Mouse (Mus musculus) CH12.LX (cell line): ENCODE data around the gene Mfrp. TPM values are rescaled to one million over a fixed set of nuclear protein-coding genes. Genes with fewer than 3 reads are reported as not detected.

Source experiments
- DNase-seq: peaks from one replicate; pipeline ENCODE4 v3.0.0-alpha.2; 2013; ENCODE audit errors: extremely low read depth
- H3K27ac ChIP-seq: 2 replicates; pipeline ENCODE4 v1.5.1; 2012; ENCODE audit warnings: low read depth, mild to moderate bottlenecking, control low read depth, moderate library complexity; ENCODE audit not compliant: insufficient read depth
- H3K27me3 ChIP-seq: replicated peaks from 2 replicates; pipeline ENCODE3; 2012; ENCODE audit warnings: inconsistent platforms
- H3K36me3 ChIP-seq, 2 experiments: replicated peaks in 1 of 2; 2 replicates each; pipeline versions ENCODE3 to v1.6.1; 2012; ENCODE audit warnings: inconsistent platforms in 1 of 2, low read length in 1 of 2, mild to moderate bottlenecking in 1 of 2, mixed read lengths in 1 of 2, moderate library complexity in 1 of 2; ENCODE audit not compliant: control insufficient read depth in 1 of 2, insufficient read depth in 1 of 2
- H3K4me1 ChIP-seq, 2 experiments: 2 replicates each; pipeline ENCODE4 v1.6.1; 2012; ENCODE audit warnings: inconsistent platforms in 1 of 2, moderate library complexity in 1 of 2; ENCODE audit not compliant: insufficient read depth in 2 of 2, control insufficient read depth in 1 of 2
- H3K4me2 ChIP-seq: 2 replicates; pipeline ENCODE4 v1.6.1; 2012; ENCODE audit warnings: low read depth, mild to moderate bottlenecking, control low read depth; ENCODE audit not compliant: poor library complexity, insufficient read depth, severe bottlenecking
- H3K4me3 ChIP-seq, 3 experiments: fragments of 150-350 bp in 1 of 3; sonication (generic) in 1 of 3; replicated peaks in 1 of 3; 2 replicates each; pipeline versions ENCODE3 to v1.5.1; 2011 to 2012; ENCODE audit warnings: low read depth in 2 of 3, low read length in 2 of 3, mild to moderate bottlenecking in 2 of 3, moderate library complexity in 2 of 3, control low read depth in 1 of 3, improper control_type of control experiment in 1 of 3, inconsistent platforms in 1 of 3, mixed read lengths in 1 of 3; ENCODE audit not compliant: poor library complexity in 1 of 3
- H3K79me2 ChIP-seq: replicated peaks from 2 replicates; pipeline ENCODE4 v1.6.1; 2012; ENCODE audit warnings: mild to moderate bottlenecking, moderate library complexity; ENCODE audit not compliant: control insufficient read depth, poor library complexity, insufficient read depth, severe bottlenecking; ENCODE audit errors: extremely low read depth
- H3K9ac ChIP-seq: 2 replicates; pipeline ENCODE4 v1.6.1; 2012; ENCODE audit warnings: low read depth, mild to moderate bottlenecking, control low read depth, moderate library complexity; ENCODE audit not compliant: insufficient read depth
- H3K9me3 ChIP-seq: replicated peaks from 2 replicates; pipeline ENCODE3; 2012; ENCODE audit warnings: low read length, inconsistent platforms, mixed read lengths
- CTCF ChIP-seq, 2 experiments: IDR thresholded peaks in 1 of 2; conservative IDR thresholded peaks in 1 of 2; 2 replicates each; pipeline ENCODE4 v1.5.1; 2011 to 2012; ENCODE audit warnings: low read depth in 2 of 2, low read length in 2 of 2, improper control_type of control experiment in 1 of 2, inconsistent platforms in 1 of 2, mild to moderate bottlenecking in 1 of 2, moderate library complexity in 1 of 2
- E2F4 ChIP-seq: IDR thresholded peaks from 2 replicates; pipeline ENCODE4 v1.6.1; 2011; ENCODE audit warnings: low read depth, low read length, improper control_type of control experiment; ENCODE audit not compliant: insufficient replicate concordance
- EP300 ChIP-seq: IDR thresholded peaks from 2 replicates; pipeline ENCODE4 v1.6.1; 2011; ENCODE audit warnings: low read length, improper control_type of control experiment
- ETS1 ChIP-seq: conservative IDR thresholded peaks from 2 replicates; pipeline ENCODE4 v1.6.1; 2012; ENCODE audit warnings: low read depth, mild to moderate bottlenecking, inconsistent platforms, low read length, improper control_type of control experiment, moderate library complexity
- GABPA ChIP-seq: IDR thresholded peaks from 2 replicates; pipeline ENCODE4 v1.6.1; 2012; ENCODE audit warnings: low read depth, low read length, improper control_type of control experiment, inconsistent platforms; ENCODE audit not compliant: insufficient replicate concordance
- HCFC1 ChIP-seq: IDR thresholded peaks from 2 replicates; pipeline ENCODE4 v1.6.1; 2012; ENCODE audit warnings: low read depth, mild to moderate bottlenecking, inconsistent platforms, low read length, improper control_type of control experiment
- IRF4 ChIP-seq: IDR thresholded peaks from 2 replicates; pipeline ENCODE4 v1.6.1; 2014; ENCODE audit warnings: low read depth, mild to moderate bottlenecking, inconsistent platforms, low read length, improper control_type of control experiment
- MAFK ChIP-seq: IDR thresholded peaks from 2 replicates; pipeline ENCODE4 v1.6.1; 2011; ENCODE audit warnings: low read length, improper control_type of control experiment; ENCODE audit not compliant: insufficient replicate concordance
- MAZ ChIP-seq: IDR thresholded peaks from 2 replicates; pipeline ENCODE4 v1.6.1; 2012; ENCODE audit warnings: low read depth, mild to moderate bottlenecking, inconsistent platforms, low read length, improper control_type of control experiment, moderate library complexity
- MEF2A ChIP-seq: IDR thresholded peaks from 2 replicates; pipeline ENCODE4 v1.6.1; 2014; ENCODE audit warnings: low read depth, mild to moderate bottlenecking, inconsistent platforms, low read length, improper control_type of control experiment, borderline replicate concordance
- MXI1 ChIP-seq: IDR thresholded peaks from 2 replicates; pipeline ENCODE4 v1.6.1; 2011; ENCODE audit warnings: mild to moderate bottlenecking, low read depth, low read length, improper control_type of control experiment
- MYC ChIP-seq: IDR thresholded peaks from 2 replicates; pipeline ENCODE4 v1.6.1; 2011; ENCODE audit warnings: low read depth, mild to moderate bottlenecking, improper control_type of control experiment, low read length
- NELFE ChIP-seq: IDR thresholded peaks from 2 replicates; pipeline ENCODE4 v1.6.1; 2011; ENCODE audit warnings: low read depth, low read length, improper control_type of control experiment
- NRF1 ChIP-seq: IDR thresholded peaks from 2 replicates; pipeline ENCODE4 v1.6.1; 2014; ENCODE audit warnings: low read depth, mild to moderate bottlenecking, inconsistent platforms, low read length, improper control_type of control experiment, moderate library complexity
- PAX5 ChIP-seq: IDR thresholded peaks from 2 replicates; pipeline ENCODE4 v1.6.1; 2012; ENCODE audit warnings: low read length, inconsistent platforms, mixed read lengths
- POLR2A ChIP-seq: IDR thresholded peaks from 2 replicates; pipeline ENCODE4 v1.6.1; 2011; ENCODE audit warnings: low read depth, mild to moderate bottlenecking, improper control_type of control experiment, low read length
- POLR2AphosphoS2 ChIP-seq: IDR thresholded peaks from 2 replicates; pipeline ENCODE4 v1.6.1; 2011; ENCODE audit warnings: low read depth, low read length, improper control_type of control experiment
- RAD21 ChIP-seq: IDR thresholded peaks from 2 replicates; pipeline ENCODE4 v1.6.1; 2011; ENCODE audit warnings: low read depth, mild to moderate bottlenecking, low read length, improper control_type of control experiment, moderate library complexity
- RCOR1 ChIP-seq: conservative IDR thresholded peaks from 2 replicates; pipeline ENCODE4 v1.6.1; 2012; ENCODE audit warnings: low read depth, mild to moderate bottlenecking, inconsistent platforms, low read length, improper control_type of control experiment
- SIN3A ChIP-seq: IDR thresholded peaks from 2 replicates; pipeline ENCODE4 v1.6.1; 2012; ENCODE audit warnings: low read length, improper control_type of control experiment, inconsistent platforms
- SMC3 ChIP-seq: IDR thresholded peaks from 2 replicates; pipeline ENCODE4 v1.6.1; 2011; ENCODE audit warnings: low read depth, low read length, improper control_type of control experiment
- TBP ChIP-seq: conservative IDR thresholded peaks from 2 replicates; pipeline ENCODE4 v1.6.1; 2011; ENCODE audit warnings: low read depth, low read length, improper control_type of control experiment
- TCF12 ChIP-seq: IDR thresholded peaks from 2 replicates; pipeline ENCODE4 v1.6.1; 2014; ENCODE audit warnings: low read depth, mild to moderate bottlenecking, inconsistent platforms, low read length, improper control_type of control experiment
- UBTF ChIP-seq: IDR thresholded peaks from 2 replicates; pipeline ENCODE4 v1.6.1; 2012; ENCODE audit warnings: low read depth, mild to moderate bottlenecking, inconsistent platforms, low read length, improper control_type of control experiment, moderate library complexity
- USF2 ChIP-seq: conservative IDR thresholded peaks from 2 replicates; pipeline ENCODE4 v1.6.1; 2011; ENCODE audit warnings: low read depth, low read length, improper control_type of control experiment
- ZC3H11A ChIP-seq: IDR thresholded peaks from 2 replicates; pipeline ENCODE4 v1.6.1; 2012; ENCODE audit warnings: low read depth, mild to moderate bottlenecking, inconsistent platforms, low read length, improper control_type of control experiment
- ZKSCAN1 ChIP-seq: IDR thresholded peaks from 2 replicates; pipeline ENCODE4 v1.6.1; 2012; ENCODE audit warnings: low read depth, inconsistent platforms, low read length, improper control_type of control experiment, borderline replicate concordance
- ZMIZ1 ChIP-seq: IDR thresholded peaks from 2 replicates; pipeline ENCODE4 v1.6.1; 2012; ENCODE audit warnings: low read depth, mild to moderate bottlenecking, inconsistent platforms, low read length, improper control_type of control experiment
- ZNF384 ChIP-seq: IDR thresholded peaks from 2 replicates; pipeline ENCODE4 v1.6.1; 2012; ENCODE audit warnings: low read depth, low read length, improper control_type of control experiment, inconsistent platforms
- dilution Hi-C: fragments of 300-500 bp; cut with MboI; formaldehyde crosslinking; loops from 2 replicates; pipeline ENCODE4 v1.14.3; 2020; ENCODE audit warnings: low sequenced_read_pairs; ENCODE audit not compliant: extremely low pct_unique_long_range_greater_than_20kb, extremely low pct_ligation_motif_present
- in situ Hi-C: fragments of 300-500 bp; cut with MboI; formaldehyde crosslinking; loops from 3 replicates; pipeline ENCODE4 v1.14.3; 2019; ENCODE audit warnings: low sequenced_read_pairs, low pct_ligation_motif_present, low pct_unique_long_range_greater_than_20kb, mixed read lengths
- polyA plus RNA-seq: library from polyadenylated mRNA; unstranded; fragments of >175 nt; gene quantifications from 2 replicates; pipeline ENCODE4 v1.2.1, GENCODE M21; 2012; ENCODE audit warnings: low read depth; ENCODE audit not compliant: insufficient read length
- total RNA-seq, 2 experiments: library from RNA; depleted of rRNA; stranded (reverse); fragments of 300-350 nt in 1 of 2; fragments of >200 nt in 1 of 2; gene quantifications; 2 replicates each; pipeline ENCODE4 v1.2.3; 2012 to 2014

Gene Mfrp
- total and polyA plus RNA-seq, 3 experiments: not detected

- peaks cover 0 to 7% of the 10 kb centered on the region in 2 experiments for H3K36me3 ChIP-seq
- H3K4me3 ChIP-seq: no peak overlapping the region
- TF ChIP-seq TCF12: no peak
- no peak for TF ChIP-seq SMC3
- TF ChIP-seq ETS1: no peak
- TF ChIP-seq E2F4: no peak
- no peak for TF ChIP-seq CTCF (conservative IDR thresholded peaks at IDR 0.05 in 1 of 2, IDR thresholded peaks at IDR 0.05 in 1 of 2; ENCODE audit: low read depth in 2 of 2, low read length in 2 of 2)
- no peak for TF ChIP-seq MAFK
- TF ChIP-seq ZMIZ1: no peak
- no peak for TF ChIP-seq RCOR1
- no peak for TF ChIP-seq USF2
- TF ChIP-seq PAX5: no peak
- no peak for TF ChIP-seq IRF4
- TF ChIP-seq ZKSCAN1: no peak
- TF ChIP-seq NELFE: no peak
- no peak for TF ChIP-seq EP300
- TF ChIP-seq POLR2AphosphoS2: no peak
- no peak for TF ChIP-seq RAD21
- H3K79me2 ChIP-seq: no peaks in the 10 kb centered on the region
- DNase-seq: no peak
- H3K9ac ChIP-seq: no peak overlapping the region
- no peak overlapping the region for H3K27ac ChIP-seq
- H3K9me3 ChIP-seq: no peaks in the 10 kb centered on the region
- H3K4me2 ChIP-seq: no peak overlapping the region; the same call in 1 of the 2 replicates
- dilution Hi-C loops: no loop called here
- in situ Hi-C loops: no loop called here
- H3K4me1 ChIP-seq: peaks cover 19 to 57% of the 10 kb centered on the region in 2 experiments
- peaks cover 44% of the 10 kb centered on the region for H3K27me3 ChIP-seq
Observed at GRCm38 (mm10) chr9:44086960-44087359, 14.6 kb upstream of the Mfrp start.

DNA sequence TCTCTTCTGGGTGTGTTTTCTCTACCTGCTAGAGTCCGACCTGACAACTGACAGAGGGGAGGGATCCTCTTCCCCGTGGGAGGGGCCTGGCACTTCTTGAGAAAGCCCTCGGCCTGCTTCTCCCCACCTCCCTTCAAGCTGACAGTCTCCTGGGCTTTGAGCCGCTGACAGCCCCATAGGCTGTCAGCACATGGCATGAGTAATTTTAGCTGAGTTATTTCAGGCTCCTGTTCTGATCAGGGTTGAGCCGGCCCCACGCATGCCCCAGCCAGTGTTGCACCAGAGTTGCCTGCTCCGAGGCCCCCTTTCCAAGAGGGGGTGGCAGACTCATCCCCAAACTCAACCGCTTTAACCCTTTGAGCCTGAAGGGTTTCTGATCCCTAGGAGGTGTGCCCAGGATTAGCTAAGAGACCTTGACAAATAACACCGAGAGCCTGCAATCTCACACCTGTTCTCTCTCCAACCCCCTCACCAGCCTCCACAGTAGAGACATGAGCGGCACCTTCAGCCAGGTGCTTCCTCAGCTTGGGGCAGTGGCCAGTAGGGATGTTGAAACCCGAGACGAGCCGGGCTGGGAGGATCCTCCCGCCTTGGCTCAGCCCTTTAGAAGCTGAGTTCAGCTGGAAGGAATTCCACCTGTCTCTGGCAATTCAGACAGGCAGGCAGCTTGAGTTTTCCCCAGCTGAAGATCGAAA is 13.6 kb upstream of the Mfrp start:
- Histone ChIP-seq H3K4me1 (peaks cover 19 to 57% of the 10 kb centered on the region in 2 experiments), H3K4me3 (no peak overlapping the region), H3K9ac (peak overlapping the region; percentile 5), H3K27me3 (peaks cover 35% of the 10 kb centered on the region), H3K9me3 (no peaks in the 10 kb centered on the region), H3K79me2 (no peaks in the 10 kb centered on the region), H3K36me3 (peaks cover 0 to 12% of the 10 kb centered on the region in 2 experiments), H3K27ac (peak overlapping the region; percentile 74), H3K4me2 (peak overlapping the region; percentile 63)
- in situ Hi-C loops: no loop called here
- dilution Hi-C loops: no loop called here
- peak; percentile 81 for DNase-seq
- TF ChIP-seq ZMIZ1: no peak
- TF ChIP-seq MXI1: peak; percentile 93
- peak; percentile 80 for TF ChIP-seq SIN3A
- TF ChIP-seq E2F4: no peak
- TF ChIP-seq NRF1: peak; percentile 79
- TF ChIP-seq UBTF: 0 out of 2 replicates have a peak, but pooled peaks have one; percentile 15
- peak; percentile 80 for TF ChIP-seq TCF12
- TF ChIP-seq POLR2A: 0 out of 2 replicates have a peak, but pooled peaks have one; percentile 34
- no peak for TF ChIP-seq ZC3H11A
- no peak for TF ChIP-seq GABPA
- TF ChIP-seq MAZ: peak; percentile 75; the same call in 1 of the 2 replicates
- 0 out of 2 replicates have a peak, but pooled peaks have one; percentile 39 for TF ChIP-seq TBP
- no peak for TF ChIP-seq CTCF (conservative IDR thresholded peaks at IDR 0.05 in 1 of 2, IDR thresholded peaks at IDR 0.05 in 1 of 2; ENCODE audit: low read depth in 2 of 2, low read length in 2 of 2)
- TF ChIP-seq MAFK: no peak
- TF ChIP-seq IRF4: peak; percentile 63
- no peak; the same call in 1 of the 2 replicates for TF ChIP-seq HCFC1
- TF ChIP-seq MEF2A: peak; percentile 97
- TF ChIP-seq ZNF384: no peak
- no peak; the same call in 1 of the 2 replicates for TF ChIP-seq POLR2AphosphoS2
- peak; percentile 59 for TF ChIP-seq EP300
- peak; percentile 76; the same call in 1 of the 2 replicates for TF ChIP-seq MYC
- no peak for TF ChIP-seq USF2
- TF ChIP-seq SMC3: no peak
